Mouse (Mus musculus) left cerebral cortex, postnatal 25 days (tissue): Measurements from ENCODE around the gene Taz. TPM values are rescaled to one million over a fixed set of nuclear protein-coding genes. Genes with fewer than 3 reads are reported as not detected.

Experiments
- DNase-seq, 2 experiments: peaks; one replicate each; pipeline ENCODE4 v3.0.0; 2022; ENCODE audit warnings: low spot score in 2 of 2, mixed read lengths in 1 of 2
- intact Hi-C: fragments of 180-260 bp; cut with DNase I; formaldehyde crosslinking; loops from one replicate; pipeline ENCODE4 v1.15.1; 2025
- total RNA-seq, 2 experiments: library from RNA; stranded (reverse); gene quantifications; 2 replicates each; pipeline ENCODE4 v1.2.3; 2021

Gene Taz
- total RNA-seq, 2 experiments from 2014 or later, result 48.5 to 55.5 TPM

- intact Hi-C loops, result loop anchor here (2.0 kb wide), 2 partner anchors 16 to 304 kb away; partner anchors contain the start of genes Emd and Hcfc1
Observed at GRCm38 (mm10) chrX:74270902-74271551, 10.7 kb upstream of the Taz start.

GRCm38 (mm10) chrX:74273422-74274322 lies 8.0 kb upstream of the Taz start:
- intact Hi-C loops, result no loop called here
- DNase-seq, result no peak

More at GRCm38 (mm10) chrX:74270902-74271551, 10.7 kb upstream of the Taz start:
- DNase-seq, result peak; percentile 14 to 18

- DNase-seq, result no peak
- intact Hi-C loops, result no loop called here
Observed at GRCm38 (mm10) chrX:74277916-74278315, 3.8 kb upstream of the Taz start.

GRCm38 (mm10) chrX:74281041-74281731 lies 526 bp upstream of the Taz start:
- intact Hi-C loops, result no loop called here

GRCm38 (mm10) chrX:74282395-74283091 lies 831 bp downstream of the Taz start:
- peak; percentile 83 to 92 for DNase-seq
- intact Hi-C loops, result loop anchor here (2.0 kb wide), 2 partner anchors 14 to 22 kb away; partner anchors contain the start of genes Atp6ap1 and Gdi1

More at GRCm38 (mm10) chrX:74281041-74281731, 526 bp upstream of the Taz start:
- DNase-seq, result no peak

GRCm38 (mm10) chrX:74283092-74283437 lies 1.4 kb downstream of the Taz start:
- intact Hi-C loops, result loop anchor here (2.0 kb wide), 2 partner anchors 14 to 22 kb away; partner anchors contain the start of genes Atp6ap1 and Gdi1
- no peak for DNase-seq

GRCm38 (mm10) chrX:74293431-74293830 lies 11.7 kb downstream of the Taz start:
- intact Hi-C loops, result no loop called here

GRCm38 (mm10) chrX:74296538-74297448 lies 15.1 kb downstream of the Taz start, which contains the start of gene Atp6ap1:
Gene Atp6ap1 (plus strand): TSS chrX:74297097.
- DNase-seq, result peak; percentile 90 to 97
- intact Hi-C loops, result loop anchor here (2.0 kb wide), 1 partner anchor 14 kb away; the partner anchor contains the start of gene Dnase1l1

More at GRCm38 (mm10) chrX:74293431-74293830, 11.7 kb downstream of the Taz start:
- no peak for DNase-seq

GRCm38 (mm10) chrX:74298348-74298747 lies 16.6 kb downstream of the Taz start:
- no peak for DNase-seq
- intact Hi-C loops, result no loop called here

GRCm38 (mm10) chrX:74299721-74300120 lies 18.0 kb downstream of the Taz start:
- DNase-seq, result no peak
- intact Hi-C loops, result no loop called here

- DNase-seq, result peak; percentile 63 to 67
- intact Hi-C loops, result loop anchor here (2.0 kb wide), 1 partner anchor 22 kb away; the partner anchor contains the start of gene Dnase1l1
Observed at GRCm38 (mm10) chrX:74304867-74305700, 23.4 kb downstream of the Taz start, which contains the start of gene Gdi1. Gene Gdi1 (plus strand): TSS chrX:74304998.

- peak; percentile 89 to 95 for DNase-seq
- intact Hi-C loops, result no loop called here
Observed at GRCm38 (mm10) chrX:74312540-74313464, 31.1 kb downstream of the Taz start, which contains the start of gene Fam50a. Gene Fam50a (plus strand): TSS chrX:74313033.

- intact Hi-C loops, result no loop called here
- peak; percentile 47 to 55 for DNase-seq
Observed at GRCm38 (mm10) chrX:74328725-74329161, 47.0 kb downstream of the Taz start, which contains the start of gene Plxna3. Gene Plxna3 (plus strand): TSS chrX:74329066.

- no peak for DNase-seq
- intact Hi-C loops, result no loop called here
Observed at GRCm38 (mm10) chrX:74329215-74329671, 47.5 kb downstream of the Taz start.

GRCm38 (mm10) chrX:74330166-74330930 lies 48.6 kb downstream of the Taz start:
- intact Hi-C loops, result no loop called here
- DNase-seq, result no peak
